Mouse (Mus musculus): ENCODE measurements at regions not wholly inside any gene's neighbourhood (a gene's known extent, or its start where the extent isn't known, plus 50 kb on each side); places are given as distances from the start of the nearest gene placed in this dataset.
A peak's percentile ranks its signal among the peaks of the same experiment; 100 is the strongest.

DNA sequence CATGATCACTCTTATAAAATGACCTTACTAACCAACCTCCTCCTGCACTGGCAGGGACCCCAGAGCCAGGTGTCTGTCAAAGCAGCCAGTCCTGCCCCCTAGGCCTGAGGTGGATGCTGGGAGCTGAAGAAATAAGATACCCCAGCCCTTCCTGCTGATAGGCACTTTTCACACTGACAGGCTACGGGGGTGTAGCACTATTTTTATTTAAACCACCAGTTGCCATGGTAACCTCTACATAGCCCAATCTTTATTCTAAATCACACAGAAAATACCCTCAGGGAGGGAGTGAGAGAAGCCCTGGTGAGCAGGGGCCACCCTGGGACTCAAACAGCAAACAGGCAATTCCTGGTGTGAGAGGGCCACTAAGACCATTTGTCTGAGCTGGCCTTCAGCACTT lies 51.4 kb upstream of the Topaz1 start:
- intact Hi-C loops (cut with DNase I) = no loop called here
- no peak for DNase-seq

Small RNA genes in the stretch of these regions (microRNA-seq; reads per million reads assigned to microRNA genes)
- 2,307 reads per million, percentile 83 among the genes with 10 or more reads in this experiment for gene Mir138-1
